8 mouse cellular contexts compared by ENCODE assay signal in the genomic region with DNA sequence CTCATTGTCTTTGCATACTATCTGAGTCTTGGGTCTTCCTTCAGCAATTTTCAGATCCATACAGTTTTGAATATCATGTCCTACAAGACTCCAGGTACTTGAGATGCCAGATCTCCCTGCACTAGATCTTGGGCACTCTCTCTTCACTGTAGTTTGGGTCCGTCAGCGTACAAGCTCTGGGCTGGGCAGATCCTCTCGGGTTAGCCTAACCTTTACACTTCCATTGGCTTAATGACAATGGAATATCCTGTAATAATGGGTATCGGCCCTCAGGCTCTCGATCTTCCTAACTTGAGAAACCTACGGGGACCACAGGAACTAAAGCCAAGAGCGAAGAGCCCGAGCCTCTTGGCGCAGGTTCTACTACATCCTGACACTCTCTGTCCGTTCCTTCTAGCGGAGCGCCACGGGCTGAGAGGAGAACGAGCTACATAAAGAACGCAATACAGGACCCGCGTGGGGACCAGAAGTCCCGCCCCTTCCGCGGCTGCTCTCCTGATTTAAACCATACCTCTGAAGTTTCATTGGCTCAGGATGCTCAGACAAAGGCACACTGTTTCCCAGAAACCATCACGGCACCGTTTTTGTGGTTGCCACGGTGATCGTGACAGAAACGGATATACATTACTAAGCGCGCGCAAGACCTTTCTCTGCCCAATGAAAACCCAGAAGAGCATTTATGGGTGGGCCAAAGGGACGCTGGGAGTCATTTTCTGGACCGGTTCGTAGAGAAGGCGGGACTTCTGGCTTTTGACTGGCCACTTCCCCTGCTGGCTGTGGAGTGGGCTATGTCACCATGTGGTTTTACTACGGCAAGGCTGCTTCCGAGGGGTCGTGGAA. TPM values are rescaled to one million over a fixed set of nuclear protein-coding genes. Genes with fewer than 3 reads are reported as not detected.
DNase-seq lines count a peak whose midpoint lies in the region; ATAC-seq and TF ChIP-seq lines count a peak whose summit lies in the region.

No protein-coding gene starts in this region.

- WGBS in hindbrain, embryonic 14.5 days = 10% methylated on average over 35 of the region's 35 CpGs

- H3K4me2 ChIP-seq in hindbrain, embryonic 14.5 days (replicated peaks) = peak overlapping the region; percentile 92

- POLR2A ChIA-PET in Patski (lab: Charles Lee) = no interaction called here

- peak overlapping the region; percentile 50 for H3K4me3 ChIP-seq in hindbrain, embryonic 14.5 days (replicated peaks; ENCODE audit: low read length)

- no peak for TF ChIP-seq CTCF in Patski (IDR thresholded peaks at IDR 0.05)

- peaks cover 9% of the 10 kb centered on the region for H3K4me1 ChIP-seq in hindbrain, embryonic 14.5 days (replicated peaks; ENCODE audit: control insufficient read depth, insufficient read depth, low read length)

- H3K27me3 ChIP-seq in Patski = no peaks in the 10 kb centered on the region
- no peaks in the 10 kb centered on the region for H3K27me3 ChIP-seq in hindbrain, embryonic 14.5 days (ENCODE audit: control insufficient read depth, insufficient read depth, low read length)

- peak overlapping the region; percentile 68 for H3K9ac ChIP-seq in hindbrain, embryonic 14.5 days

- peak; percentile 99 for ATAC-seq in Patski
- ATAC-seq in hindbrain, embryonic 14.5 days (ENCODE audit: low FRiP score) = peak; percentile 98

- peak overlapping the region; percentile 91 for H3K27ac ChIP-seq in hindbrain, embryonic 14.5 days

- in situ Hi-C loops in Patski (cut with MboI; ENCODE audit: low pct_unique_long_range_greater_than_20kb) = no loop called here

- CTCF ChIA-PET in Patski (lab: Charles Lee) = no interaction called here

- peak; percentile 82 for DNase-seq in Patski (ENCODE audit: low read depth, low spot score)
- DNase-seq in cerebellum, postnatal 14 days = peak; percentile 88 to 94
- DNase-seq in frontal cortex, postnatal 14 days (ENCODE audit: low spot score in 2 of 2) = peak; percentile 92 to 96
- DNase-seq in hindbrain, embryonic 14.5 days (ENCODE audit: low spot score) = peak; percentile 97
- peak; percentile 93 to 94 for DNase-seq in layer of hippocampus, postnatal 36 days
- DNase-seq in lung, postnatal 36 days = peak; percentile 98
- DNase-seq in retina, postnatal 1 day = peak; percentile 97
- peak; percentile 69 to 92 for DNase-seq in urinary bladder, adult 18-20 months (ENCODE audit: low spot score in 2 of 2)

- no peaks in the 10 kb centered on the region for H3K9me3 ChIP-seq in hindbrain, embryonic 14.5 days (ENCODE audit: control insufficient read depth, low read length)

- no peaks in the 10 kb centered on the region for H3K36me3 ChIP-seq in hindbrain, embryonic 14.5 days (replicated peaks; ENCODE audit: control insufficient read depth, insufficient read depth)

RNA-seq across cellular contexts. Expression of a gene that starts 16.4 kb away (rescaled TPM):
- polyA plus RNA-seq in Patski (2021) = 7.9 TPM
- 12.2 and 13.9 TPM in 2 replicates for polyA plus RNA-seq in hindbrain, embryonic 14.5 days (2014; fragmentation: Nextera tagmentation; extraction: Ambion mirVana)
- total RNA-seq in layer of hippocampus, postnatal 36 days (2021) = 10 to 100 TPM; 11.6 to 13.1 TPM

RNA-seq across cellular contexts. Expression of a gene that starts 22.0 kb away (rescaled TPM):
- polyA plus RNA-seq in Patski (2021) = 0.47 TPM
- polyA plus RNA-seq in hindbrain, embryonic 14.5 days (2014; fragmentation: Nextera tagmentation; extraction: Ambion mirVana) = 0.87 and 0.95 TPM in 2 replicates
- total RNA-seq in layer of hippocampus, postnatal 36 days (2021) = under 1 TPM; 0.85 to 0.88 TPM

RNA-seq across cellular contexts. Expression of a gene that starts 27.2 kb away (rescaled TPM):
- 905 TPM for polyA plus RNA-seq in Patski (2021)
- polyA plus RNA-seq in hindbrain, embryonic 14.5 days (2014; fragmentation: Nextera tagmentation; extraction: Ambion mirVana) = 671 and 781 TPM in 2 replicates
- total RNA-seq in layer of hippocampus, postnatal 36 days (2021) = 100 to 1,000 TPM; 399 to 414 TPM

RNA-seq across cellular contexts. Expression of a gene that starts 28.4 kb away (rescaled TPM):
- 5.9 TPM for polyA plus RNA-seq in Patski (2021)
- 6.6 and 8.9 TPM in 2 replicates for polyA plus RNA-seq in hindbrain, embryonic 14.5 days (2014; fragmentation: Nextera tagmentation; extraction: Ambion mirVana)
- total RNA-seq in layer of hippocampus, postnatal 36 days (2021) = 1 to 10 TPM; 8.6 to 9.3 TPM

RNA-seq across cellular contexts. Expression of a gene that starts 48.7 kb away (rescaled TPM):
- polyA plus RNA-seq in Patski (2021) = 0.26 TPM
- polyA plus RNA-seq in hindbrain, embryonic 14.5 days (2014; fragmentation: Nextera tagmentation; extraction: Ambion mirVana) = 0.14 and 0.29 TPM in 2 replicates
- under 1 TPM in 1 of 2 experiments, not detected in 1; 0.20 TPM for total RNA-seq in layer of hippocampus, postnatal 36 days (2021)

Comparison
In these comparisons a context has a peak if more than half of its experiments do, and no peak if none do; other contexts are left out.
1. Peak in every context shown above with its lines: DNase-seq, ATAC-seq, H3K4me3 ChIP-seq and H3K27ac ChIP-seq.